Mouse (Mus musculus) bone marrow macrophage, adult 2 months (primary cell): ENCODE measurements at regions not wholly inside any gene's neighbourhood (a gene's known extent, or its start where the extent isn't known, plus 50 kb on each side); places are given as distances from the start of the nearest gene placed in this dataset.

Experiments
- CTCF ChIP-seq: IDR thresholded peaks from 2 replicates; pipeline ENCODE4 v1.5.1; 2012; ENCODE audit warnings: low read depth, mild to moderate bottlenecking, low read length, moderate library complexity
- POLR2A ChIP-seq: IDR thresholded peaks from 2 replicates; pipeline ENCODE4 v1.6.1; 2012; ENCODE audit warnings: mild to moderate bottlenecking, low read depth, low read length, borderline replicate concordance

DNA sequence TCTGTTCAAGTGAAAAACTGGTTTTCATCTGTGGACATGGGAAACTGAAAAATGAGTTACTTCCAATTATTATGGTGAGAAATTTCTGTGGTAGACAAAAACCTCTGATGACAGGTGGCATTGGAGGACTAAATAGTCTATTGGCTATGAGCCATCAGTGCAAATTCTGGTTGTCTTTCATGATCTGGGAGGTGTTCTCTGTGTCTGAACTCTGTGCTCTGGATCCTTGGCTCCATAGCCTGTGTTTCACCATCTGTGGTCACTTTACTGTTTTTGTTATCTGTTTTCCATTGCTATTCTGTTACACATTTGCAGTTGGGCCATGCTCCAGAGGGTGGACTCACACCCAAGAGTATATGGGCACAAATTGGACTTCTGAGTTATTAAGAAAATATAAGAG, 359.9 kb downstream of the Btg1 start:
- no peak for TF ChIP-seq POLR2A
- TF ChIP-seq CTCF, result no peak
